Mouse (Mus musculus) lung, postnatal 0 days (tissue): ENCODE measurements around the gene Ptprs.

Source experiments
- CTCF ChIP-seq: IDR thresholded peaks from 2 replicates; pipeline ENCODE4 v1.5.1; 2016; ENCODE audit warnings: antibody characterized with exemption, mild to moderate bottlenecking
- EP300 ChIP-seq: IDR thresholded peaks from 2 replicates; pipeline ENCODE4 v1.6.1; 2016; ENCODE audit warnings: antibody characterized with exemption, mild to moderate bottlenecking, control low read depth

DNA sequence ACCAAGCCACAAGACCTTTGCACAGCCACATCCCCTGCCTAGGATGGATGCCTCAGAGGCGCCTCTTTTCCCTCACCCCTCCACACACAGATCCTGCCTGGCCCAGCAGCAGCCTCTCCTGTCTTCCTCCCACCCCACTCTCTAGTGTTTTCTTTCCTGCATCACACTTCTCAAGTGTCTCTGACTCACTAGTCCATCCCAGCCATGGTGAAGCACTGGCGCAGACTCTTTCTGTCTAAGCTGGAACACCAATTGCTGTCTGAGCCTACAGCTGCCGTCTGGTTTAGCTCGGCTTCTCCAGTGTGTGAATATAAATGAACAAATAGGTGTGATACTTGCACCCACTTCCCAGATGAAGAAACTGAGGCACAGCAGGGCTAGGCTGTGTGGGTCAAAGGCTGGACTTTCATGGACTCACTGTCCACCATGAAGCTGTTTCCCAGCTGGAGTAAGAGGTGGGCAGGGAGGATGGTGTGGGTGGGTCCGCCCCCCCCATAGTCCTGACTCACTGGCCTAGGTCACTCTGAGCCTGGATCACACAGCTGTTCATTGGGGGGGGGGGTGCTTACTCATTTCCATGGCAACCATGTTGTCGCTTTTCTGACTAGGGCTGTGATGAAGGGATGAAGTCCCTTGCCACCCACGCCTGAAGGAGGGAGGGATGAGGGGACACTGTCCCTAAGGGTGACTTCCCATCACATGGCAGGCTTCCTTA lies 14.3 kb upstream of the Ptprs start:
- TF ChIP-seq CTCF (no peak), EP300 (no peak)
